Mouse (Mus musculus) testis, adult 2 months (tissue): ENCODE results near the gene Strbp.

ENCODE experiments used
- CTCF ChIP-seq: fragments of 200-500 bp; IDR thresholded peaks from 2 replicates; pipeline ENCODE4 v1.5.1; 2012; ENCODE audit warnings: low read depth, mild to moderate bottlenecking, inconsistent platforms, low read length, moderate library complexity; ENCODE audit not compliant: control insufficient read depth, insufficient read depth, insufficient replicate concordance
- POLR2A ChIP-seq: fragments of 200-500 bp; IDR thresholded peaks from 2 replicates; pipeline ENCODE4 v1.6.1; 2012; ENCODE audit warnings: low read depth, mild to moderate bottlenecking, inconsistent platforms, low read length, moderate library complexity; ENCODE audit not compliant: control insufficient read depth

- TF ChIP-seq CTCF (no peak), POLR2A (no peak)
Observed at GRCm38 (mm10) chr2:37511134-37511901, 192.3 kb downstream of the Strbp start.
